Mouse (Mus musculus) kidney, adult 18-20 months (tissue): Measurements from ENCODE around the gene Atp8b4.

Experiments used
- DNase-seq: peaks from one replicate; pipeline ENCODE4 v3.0.0; 2021

The Atp8b4 gene

GRCm38 (mm10) chr2:126432481-126433066 lies 67.9 kb downstream of the Atp8b4 start:
- no peak for DNase-seq

GRCm38 (mm10) chr2:126429282-126429681 lies 71.2 kb downstream of the Atp8b4 start:
- DNase-seq = peak; percentile 30

GRCm38 (mm10) chr2:126425223-126425622 lies 75.3 kb downstream of the Atp8b4 start:
- DNase-seq = no peak

- no peak for DNase-seq
Observed at GRCm38 (mm10) chr2:126424714-126425113, 75.8 kb downstream of the Atp8b4 start.

GRCm38 (mm10) chr2:126420901-126421300 lies 79.6 kb downstream of the Atp8b4 start:
- no peak for DNase-seq

GRCm38 (mm10) chr2:126418916-126419315 lies 81.6 kb downstream of the Atp8b4 start:
- DNase-seq = no peak

GRCm38 (mm10) chr2:126416772-126417171 lies 83.7 kb downstream of the Atp8b4 start:
- DNase-seq = no peak

- no peak for DNase-seq
Observed at GRCm38 (mm10) chr2:126415981-126416380, 84.5 kb downstream of the Atp8b4 start.

GRCm38 (mm10) chr2:126412759-126413158 lies 87.7 kb downstream of the Atp8b4 start:
- no peak for DNase-seq

GRCm38 (mm10) chr2:126399454-126399853 lies 101.0 kb downstream of the Atp8b4 start:
- DNase-seq = no peak

GRCm38 (mm10) chr2:126399017-126399416 lies 101.5 kb downstream of the Atp8b4 start:
- DNase-seq = no peak

- no peak for DNase-seq
Observed at GRCm38 (mm10) chr2:126398216-126398615, 102.3 kb downstream of the Atp8b4 start.

GRCm38 (mm10) chr2:126397513-126397912 lies 103.0 kb downstream of the Atp8b4 start:
- no peak for DNase-seq

GRCm38 (mm10) chr2:126394924-126395323 lies 105.5 kb downstream of the Atp8b4 start:
- DNase-seq = no peak

GRCm38 (mm10) chr2:126387458-126388037 lies 112.9 kb downstream of the Atp8b4 start:
- DNase-seq = no peak

- DNase-seq = no peak
Observed at GRCm38 (mm10) chr2:126386056-126386455, 114.4 kb downstream of the Atp8b4 start.

- DNase-seq = no peak
Observed at GRCm38 (mm10) chr2:126380300-126380699, 120.2 kb downstream of the Atp8b4 start.

GRCm38 (mm10) chr2:126371634-126372033 lies 128.8 kb downstream of the Atp8b4 start:
- no peak for DNase-seq

GRCm38 (mm10) chr2:126369815-126370214 lies 130.7 kb downstream of the Atp8b4 start:
- DNase-seq = no peak

- no peak for DNase-seq
Observed at GRCm38 (mm10) chr2:126363745-126364725, 136.4 kb downstream of the Atp8b4 start.

- DNase-seq = peak; percentile 73
Observed at GRCm38 (mm10) chr2:126363050-126363744, 137.3 kb downstream of the Atp8b4 start.

GRCm38 (mm10) chr2:126361131-126361810 lies 139.2 kb downstream of the Atp8b4 start:
- DNase-seq = no peak
